Mouse (Mus musculus) midbrain, postnatal 0 days (tissue): Measurements from ENCODE around the gene Zfp334. TPM values are rescaled to one million over a fixed set of nuclear protein-coding genes. Genes with fewer than 3 reads are reported as not detected.

Experiments used
- ATAC-seq: fragments of 200-750 bp; cut with Nextera tagmentation; 2 replicates; pipeline ENCODE4 v1.8.0; 2017; ENCODE audit warnings: moderate number of reproducible peaks, mild to moderate bottlenecking, moderate TSS enrichment, moderate library complexity; ENCODE audit not compliant: low FRiP score
- DNase-seq: peaks from one replicate; pipeline ENCODE4 v3.0.0-alpha.2; 2015; ENCODE audit warnings: low spot score
- H3K27ac ChIP-seq: fragments of 300-500 bp; sonication (generic); 2 replicates; pipeline ENCODE4 v1.5.1; 2014; ENCODE audit warnings: low read depth, mild to moderate bottlenecking, low read length, mixed read lengths
- H3K27me3 ChIP-seq: fragments of 300-500 bp; sonication (generic); 2 replicates; pipeline ENCODE4 v1.6.1; 2014; ENCODE audit warnings: low read length, control low read depth, mixed read lengths; ENCODE audit not compliant: insufficient read depth
- H3K36me3 ChIP-seq: fragments of 300-500 bp; sonication (generic); 2 replicates; pipeline ENCODE4 v1.6.1; 2014; ENCODE audit warnings: low read length, control low read depth, mixed read lengths; ENCODE audit not compliant: insufficient read depth
- H3K4me1 ChIP-seq: fragments of 300-500 bp; sonication (generic); 2 replicates; pipeline ENCODE4 v1.6.1; 2014; ENCODE audit warnings: mild to moderate bottlenecking, control low read depth, antibody characterized with exemption, low read length, mixed read lengths; ENCODE audit not compliant: insufficient read depth
- H3K4me2 ChIP-seq: fragments of 300-500 bp; sonication (generic); 2 replicates; pipeline ENCODE4 v1.6.1; 2014; ENCODE audit warnings: low read depth, mild to moderate bottlenecking, low read length, mixed read lengths; ENCODE audit not compliant: poor library complexity, severe bottlenecking
- H3K4me3 ChIP-seq: fragments of 300-500 bp; sonication (generic); 2 replicates; pipeline ENCODE4 v1.5.1; 2014; ENCODE audit warnings: low read depth, mild to moderate bottlenecking, low read length, moderate library complexity
- H3K9ac ChIP-seq: fragments of 300-500 bp; sonication (generic); replicated peaks from 2 replicates; pipeline ENCODE4 v1.6.1; 2014; ENCODE audit warnings: mild to moderate bottlenecking, low read length, moderate library complexity, mixed read lengths; ENCODE audit not compliant: poor library complexity, severe bottlenecking
- H3K9me3 ChIP-seq: fragments of 300-500 bp; sonication (generic); 2 replicates; pipeline ENCODE4 v1.6.1; 2016; ENCODE audit warnings: low read length, control low read depth
- CTCF ChIP-seq: IDR thresholded peaks from 2 replicates; pipeline ENCODE4 v1.5.1; 2016; ENCODE audit warnings: antibody characterized with exemption, mild to moderate bottlenecking
- WGBS: fragments of 180-500 bp; shearing (Covaris S2); extraction: QIAGEN DNeasy Blood & Tissue Kit; methylation state at CpG from one replicate; pipeline ENCODE4 v1.1.7; 2014; 5-methylcytosine and 5-hydroxymethylcytosine counted together
- polyA plus RNA-seq: library from polyadenylated mRNA; unstranded; fragments of >200 nt; fragmentation: Nextera tagmentation; extraction: Ambion mirVana; gene quantifications from 2 replicates; pipeline ENCODE4 v1.2.1, GENCODE M21; 2015
- total RNA-seq: library from RNA; depleted of rRNA; stranded (reverse); fragments of >200 nt; gene quantifications from 2 replicates; pipeline ENCODE4 v1.2.3, GENCODE M21; 2014

Gene Zfp334
- total and polyA plus RNA-seq, 2 experiments from 2014 or later: 4.2 to 15.1 TPM

DNA sequence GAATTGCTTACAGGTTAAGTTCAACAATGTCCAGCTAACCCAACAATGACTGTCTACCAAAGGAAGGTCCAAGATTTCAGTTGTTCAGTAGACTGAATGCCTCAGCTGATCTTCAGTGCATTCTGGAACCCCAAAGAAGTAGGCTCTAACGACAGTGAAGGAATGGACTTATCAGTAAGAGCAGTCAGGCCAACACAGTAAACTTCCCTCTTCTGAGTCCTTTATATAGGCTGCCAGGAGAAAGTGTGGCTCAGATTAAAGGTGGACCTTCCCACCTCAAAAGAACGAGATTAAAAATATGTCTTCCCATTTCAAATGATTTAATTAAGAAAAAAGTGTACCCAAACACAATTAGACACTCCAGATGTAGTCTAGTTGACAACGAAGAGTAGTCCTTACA lies 17.7 kb downstream of the Zfp334 start:
- H3K4me1 ChIP-seq: 0 out of 2 replicates have a peak, but pooled peaks cover 2% of the 10 kb centered on the region
- no peaks in the 10 kb centered on the region for H3K9me3 ChIP-seq

DNA sequence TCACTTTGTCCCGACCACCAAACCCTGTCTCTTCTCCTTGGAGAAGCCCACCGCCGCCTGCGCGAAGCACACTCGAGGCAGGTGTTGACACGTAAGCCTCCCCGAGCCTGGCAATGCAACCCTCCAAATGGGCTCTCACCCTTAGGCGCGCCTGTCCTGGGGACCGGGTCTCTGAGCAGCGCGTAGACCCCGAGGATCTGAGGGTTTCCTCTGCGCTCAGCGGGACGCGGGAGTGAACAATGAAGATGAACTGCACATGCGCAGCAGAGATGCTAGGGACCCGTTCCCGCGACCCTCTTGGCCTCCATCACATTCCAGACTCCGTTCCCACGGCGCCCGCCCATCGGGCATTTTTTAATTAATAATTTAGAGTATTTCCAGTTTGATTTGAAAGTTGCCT lies 19.6 kb downstream of the Zfp334 start, which contains the start of gene Zfp663:
Gene Zfp663, minus strand, starts transcription at position 234 of the 400 bp plus-strand sequence.
- Histone ChIP-seq H3K4me2 (peak within 1 kb of the TSS; percentile 72), H3K36me3 (no peaks in the 10 kb centered on the region), H3K27me3 (no peaks in the 10 kb centered on the region), H3K27ac (peak within 1 kb of the TSS; percentile 68), H3K4me3 (peak within 1 kb of the TSS; percentile 48), H3K9ac (peak within 1 kb of the TSS; percentile 61), H3K9me3 (no peaks in the 10 kb centered on the region), H3K4me1 (0 out of 2 replicates have a peak, but pooled peaks cover 5% of the 10 kb centered on the region)
- WGBS: under 1% methylated on average over 27 of the region's 27 CpGs
- peak; percentile 65 for DNase-seq
- no peak for TF ChIP-seq CTCF
- 0 out of 2 replicates have a peak, but pooled peaks have one; percentile 35 for ATAC-seq

More for the DNA sequence above, 17.7 kb downstream of the Zfp334 start:
- DNase-seq: no peak
- no peak overlapping the region for H3K27ac ChIP-seq
- no peak overlapping the region for H3K9ac ChIP-seq
- no peaks in the 10 kb centered on the region for H3K27me3 ChIP-seq
- no peak for TF ChIP-seq CTCF
- WGBS: 89% methylated on average over 3 of the region's 3 CpGs
- ATAC-seq: no peak
- H3K36me3 ChIP-seq: peaks cover 6% of the 10 kb centered on the region; the same call in 1 of the 2 replicates
- H3K4me2 ChIP-seq: no peak overlapping the region
- no peak overlapping the region for H3K4me3 ChIP-seq

DNA sequence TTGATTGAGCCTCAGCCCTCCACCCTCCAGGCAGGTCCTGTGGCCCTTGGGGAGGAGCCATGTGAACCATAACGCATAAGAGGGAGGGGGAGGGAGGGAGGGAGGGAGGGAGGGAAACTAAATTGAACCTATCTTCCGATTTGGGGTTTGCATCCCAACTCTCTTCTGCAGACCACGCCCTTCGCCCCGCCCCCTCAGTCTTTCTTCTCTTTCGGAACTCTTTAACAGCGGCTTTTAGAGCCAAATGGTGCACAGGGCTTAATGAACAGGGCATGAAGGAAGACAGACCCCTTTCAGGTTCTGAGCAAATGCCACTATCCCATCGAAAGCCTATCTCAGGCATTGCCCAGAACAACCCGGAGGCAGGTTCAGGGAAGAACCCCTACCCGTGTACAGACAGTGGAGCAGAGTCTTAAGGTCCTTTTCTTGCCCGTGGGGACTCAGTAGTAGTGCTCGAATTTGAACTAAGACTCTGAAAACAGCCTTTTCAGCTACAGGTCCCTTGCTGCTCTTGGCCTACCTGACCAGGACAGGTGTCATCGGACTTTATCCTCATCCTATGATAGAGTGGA lies 20.1 kb downstream of the Zfp334 start:
- no peak for DNase-seq
- no peak for TF ChIP-seq CTCF
- H3K4me3 ChIP-seq: peak overlapping the region; percentile 48
- peak overlapping the region; percentile 61 for H3K9ac ChIP-seq
- peak overlapping the region; percentile 72 for H3K4me2 ChIP-seq
- peak overlapping the region; percentile 68 for H3K27ac ChIP-seq
- no peak for ATAC-seq
- no peaks in the 10 kb centered on the region for H3K9me3 ChIP-seq
- H3K4me1 ChIP-seq: 0 out of 2 replicates have a peak, but pooled peaks cover 5% of the 10 kb centered on the region
- H3K27me3 ChIP-seq: no peaks in the 10 kb centered on the region
- H3K36me3 ChIP-seq: no peaks in the 10 kb centered on the region
- WGBS: 2% methylated on average over 12 of the region's 13 CpGs

DNA sequence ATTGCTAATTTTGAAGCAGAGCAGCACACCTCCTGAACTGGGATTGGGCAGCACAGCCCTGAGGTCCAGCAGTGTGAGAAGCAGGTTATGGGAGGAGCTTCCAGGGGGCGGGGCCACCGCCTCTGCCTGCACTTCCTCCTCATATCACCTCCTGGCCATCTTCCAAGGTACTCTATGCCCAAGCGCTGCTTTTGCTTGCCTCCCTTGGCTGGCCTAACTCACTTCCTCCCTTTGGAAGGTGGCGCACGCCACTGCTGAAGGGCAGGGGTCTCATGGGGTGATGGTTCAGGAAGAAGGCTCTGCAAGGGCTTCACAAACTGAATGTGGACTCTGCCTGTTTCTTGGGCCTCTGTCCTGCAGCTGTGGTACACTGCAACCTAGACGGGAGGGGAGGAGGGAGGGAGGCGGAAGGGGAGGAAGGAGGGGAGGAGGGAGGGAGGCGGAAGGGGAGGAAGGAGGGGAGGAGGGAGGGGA lies 21.0 kb downstream of the Zfp334 start:
- peak overlapping the region; percentile 72; the same call in 1 of the 2 replicates for H3K4me2 ChIP-seq
- no peaks in the 10 kb centered on the region for H3K36me3 ChIP-seq
- 0 out of 2 replicates have a peak, but pooled peaks cover 5% of the 10 kb centered on the region for H3K4me1 ChIP-seq
- H3K9ac ChIP-seq: no peak overlapping the region
- ATAC-seq (no peak), DNase-seq (no peak)
- H3K9me3 ChIP-seq: no peaks in the 10 kb centered on the region
- WGBS: 9% methylated on average over 5 of the region's 8 CpGs
- H3K4me3 ChIP-seq: no peak overlapping the region
- TF ChIP-seq CTCF: no peak
- H3K27me3 ChIP-seq: no peaks in the 10 kb centered on the region
- H3K27ac ChIP-seq: no peak overlapping the region

DNA sequence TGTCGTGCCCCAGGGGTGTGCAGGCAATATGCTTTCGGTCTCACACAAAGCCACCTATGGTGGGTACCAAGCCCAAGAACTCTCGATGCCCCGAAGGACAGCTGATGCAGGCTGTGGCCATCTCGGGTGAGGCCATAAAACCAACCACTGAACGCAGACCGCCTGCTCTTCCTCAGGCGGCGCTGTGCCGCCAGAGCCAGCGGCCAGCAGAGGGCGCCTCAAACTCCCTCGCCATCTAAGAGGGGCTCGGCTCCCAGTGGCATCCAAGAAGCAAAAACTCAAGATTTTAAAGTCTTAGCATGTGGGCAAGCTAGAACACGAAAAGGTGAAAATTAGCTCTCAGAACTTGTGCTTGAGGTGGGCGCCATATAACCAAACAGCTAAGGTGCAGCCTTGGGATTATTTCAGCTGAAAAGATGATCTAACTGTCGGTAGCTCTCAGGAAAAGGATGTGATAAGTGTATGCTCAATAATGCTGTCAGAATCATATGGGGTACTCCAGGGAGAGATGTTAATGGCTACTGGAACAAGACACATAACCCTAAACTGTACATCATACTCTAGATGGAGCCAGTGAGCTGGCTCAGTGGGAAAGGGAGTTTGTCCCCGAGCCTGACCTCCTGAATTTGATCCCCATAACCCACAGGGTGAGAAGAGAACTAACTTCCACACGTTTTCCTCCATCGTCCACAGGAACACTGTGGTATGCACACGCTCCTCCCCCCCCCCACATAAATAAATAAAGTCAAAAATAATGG lies 23.5 kb downstream of the Zfp334 start:
- WGBS: 13% methylated on average over 21 of the region's 21 CpGs
- Histone ChIP-seq H3K27me3 (no peaks in the 10 kb centered on the region), H3K9ac (no peak overlapping the region), H3K4me1 (0 out of 2 replicates have a peak, but pooled peaks cover 5% of the 10 kb centered on the region), H3K27ac (no peak overlapping the region), H3K36me3 (no peaks in the 10 kb centered on the region), H3K9me3 (no peaks in the 10 kb centered on the region), H3K4me2 (peak overlapping the region; percentile 25), H3K4me3 (no peak overlapping the region)
- peak; percentile 96 for TF ChIP-seq CTCF
- DNase-seq (peak; percentile 80), ATAC-seq (no peak)

DNA sequence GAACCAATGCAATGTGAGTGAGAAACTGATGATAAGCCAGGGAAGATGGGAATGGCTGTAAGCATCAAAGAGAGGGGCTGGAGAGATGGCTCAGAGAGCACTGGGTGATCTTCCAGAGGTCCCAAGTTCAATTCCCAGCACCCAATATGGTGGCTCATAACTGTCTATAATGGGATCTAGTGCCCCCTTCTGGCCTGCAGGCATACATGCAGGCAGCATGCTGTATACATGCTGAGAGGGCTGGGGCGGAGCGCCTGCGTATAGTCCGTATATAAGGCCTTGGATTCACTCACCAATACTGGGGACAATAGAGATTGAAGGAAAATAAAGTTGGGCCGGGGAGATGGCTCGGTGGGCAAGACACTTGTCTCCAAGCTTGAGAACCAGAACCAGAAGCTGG lies 24.8 kb downstream of the Zfp334 start:
- Histone ChIP-seq H3K4me2 (no peak overlapping the region), H3K27ac (no peak overlapping the region), H3K27me3 (no peaks in the 10 kb centered on the region), H3K9ac (no peak overlapping the region), H3K9me3 (no peaks in the 10 kb centered on the region), H3K4me3 (no peak overlapping the region), H3K4me1 (0 out of 2 replicates have a peak, but pooled peaks cover 5% of the 10 kb centered on the region), H3K36me3 (no peaks in the 10 kb centered on the region)
- whole genome bisulfite sequencing: 89% methylated on average over 6 of the region's 6 CpGs
- no peak for ATAC-seq
- DNase-seq: no peak
- TF ChIP-seq CTCF: peak; percentile 33; the same call in 1 of the 2 replicates
